Mouse (Mus musculus) gastrocnemius, postnatal 36 days (tissue): ENCODE measurements around the gene Olfr460. TPM values are rescaled to one million over a fixed set of nuclear protein-coding genes. Genes with fewer than 3 reads are reported as not detected.
"Not testable (repeated sequence)": the region's sequence is repeated elsewhere in the genome, so short reads cannot be mapped to it uniquely, and the experiment has no call there.

Experiments used
- DNase-seq, 2 experiments: peaks; one replicate each; pipeline ENCODE4 v3.0.0; 2022
- intact Hi-C: fragments of 180-260 bp; cut with DNase I; formaldehyde crosslinking; loops from one replicate; pipeline ENCODE4 v1.15.1; 2025
- long read RNA-seq, 2 experiments: library from polyadenylated mRNA; stranded (forward); transcript quantifications; one replicate each; pipeline ENCODE4 v2.0.0; 2021
- total RNA-seq, 2 experiments: library from RNA; stranded (reverse); gene quantifications; 2 replicates each; pipeline ENCODE4 v1.2.3; 2021

Gene Olfr460
- total RNA-seq, result not detected
- long read RNA-seq, experiment 1, result 0 reads
- long read RNA-seq, experiment 2, result 0 reads

- intact Hi-C loops, result no loop called here
- DNase-seq, result no peak
Observed at GRCm38 (mm10) chr6:40569187-40569586, at the start of gene Olfr460. Gene Olfr460, plus strand, starts transcription at chr6:40569487.

GRCm38 (mm10) chr6:40544690-40545089 lies 24.6 kb upstream of the Olfr460 start:
- intact Hi-C loops, result no loop called here
- no peak for DNase-seq

GRCm38 (mm10) chr6:40554950-40555349 lies 14.3 kb upstream of the Olfr460 start, which contains the start of gene Olfr461:
Gene Olfr461, minus strand, starts transcription at chr6:40555050.
- no peak for DNase-seq
- intact Hi-C loops, result no loop called here

- intact Hi-C loops, result no loop called here
- no peak for DNase-seq
Observed at GRCm38 (mm10) chr6:40573618-40574017, 4.3 kb downstream of the Olfr460 start.

GRCm38 (mm10) chr6:40576305-40576704 lies 7.0 kb downstream of the Olfr460 start:
- intact Hi-C loops, result no loop called here

GRCm38 (mm10) chr6:40584336-40584735 lies 15.0 kb downstream of the Olfr460 start:
- DNase-seq, result no peak
- intact Hi-C loops, result no loop called here

More at GRCm38 (mm10) chr6:40576305-40576704, 7.0 kb downstream of the Olfr460 start:
- no peak for DNase-seq

- intact Hi-C loops, result no loop called here
- DNase-seq, result no peak
Observed at GRCm38 (mm10) chr6:40585645-40586044, 16.4 kb downstream of the Olfr460 start, which contains the start of gene Clec5a. Gene Clec5a, minus strand, starts transcription at chr6:40585821.

GRCm38 (mm10) chr6:40588346-40588745 lies 19.1 kb downstream of the Olfr460 start:
- DNase-seq, result no peak
- intact Hi-C loops, result no loop called here

- intact Hi-C loops, result no loop called here
- DNase-seq, result no peak
Observed at GRCm38 (mm10) chr6:40594804-40595550, 25.7 kb downstream of the Olfr460 start.

- DNase-seq, intact Hi-C loops: not testable (repeated sequence)
Observed at GRCm38 (mm10) chr6:40598546-40598945, 29.3 kb downstream of the Olfr460 start.

GRCm38 (mm10) chr6:40607431-40607830 lies 38.1 kb downstream of the Olfr460 start:
- no peak for DNase-seq
- intact Hi-C loops, result no loop called here

GRCm38 (mm10) chr6:40610244-40610643 lies 41.0 kb downstream of the Olfr460 start:
- intact Hi-C loops, result no loop called here
- no peak for DNase-seq

- intact Hi-C loops, result no loop called here
- DNase-seq, result no peak
Observed at GRCm38 (mm10) chr6:40613260-40613852, 44.1 kb downstream of the Olfr460 start, which contains the start of gene Tas2r138. Gene Tas2r138, minus strand, starts transcription at chr6:40613310.

GRCm38 (mm10) chr6:40617965-40618364 lies 48.7 kb downstream of the Olfr460 start:
- intact Hi-C loops, result loop anchor here (5.0 kb wide), 1 partner anchor 74 kb away; no protein-coding TSS in a partner anchor
- DNase-seq, result peak in 1 of 2 experiments; percentile 7

Other genes starting within 250 kb of the Olfr460 start
- gene Agk, start 244.3 kb upstream of the Olfr460 start, total RNA-seq, result 1 to 10 TPM; 5.4 to 8.2 TPM
- 1 to 10 TPM; 1.0 to 1.6 TPM for gene E330009J07Rik, start 133.4 kb upstream of the Olfr460 start, total RNA-seq
- gene Wee2, start 130.4 kb upstream of the Olfr460 start, total RNA-seq, result not detected
- gene Ssbp1, start 98.1 kb upstream of the Olfr460 start, total RNA-seq, result 10 to 100 TPM; 21.6 to 24.2 TPM
- gene Tas2r137, start 78.3 kb upstream of the Olfr460 start, total RNA-seq, result not detected
- not detected for gene Tas2r108, start 76.0 kb upstream of the Olfr460 start, total RNA-seq
- gene Prss37, start 50.0 kb upstream of the Olfr460 start, total RNA-seq, result not detected
- gene Olfr461, start 14.4 kb upstream of the Olfr460 start, total RNA-seq, result not detected
- gene Clec5a, start 16.3 kb downstream of the Olfr460 start, total RNA-seq, result under 1 TPM; 0.15 TPM
- not detected for gene Tas2r138, start 43.8 kb downstream of the Olfr460 start, total RNA-seq
- gene Mgam, start 59.3 kb downstream of the Olfr460 start, total RNA-seq, result under 1 TPM; 0.43 to 0.54 TPM